Mouse (Mus musculus) ES-E14 (cell line): Measurements from ENCODE around the gene Gtpbp4.

Source experiments
- HCFC1 ChIP-seq: IDR thresholded peaks from 2 replicates; pipeline ENCODE4 v1.6.1; 2012; ENCODE audit warnings: low read length, inconsistent platforms, borderline replicate concordance; ENCODE audit not compliant: insufficient read depth
- ZNF384 ChIP-seq: IDR thresholded peaks from 2 replicates; pipeline ENCODE4 v1.6.1; 2012; ENCODE audit warnings: low read depth, low read length, inconsistent platforms

- TF ChIP-seq ZNF384 = no peak
- no peak for TF ChIP-seq HCFC1
Observed at GRCm38 (mm10) chr13:9044731-9045130, 48.8 kb upstream of the Gtpbp4 start.
